Mouse (Mus musculus) myocyte (in vitro differentiated cells): Measurements from ENCODE around the gene Gata3.

Experiments
- MAX ChIP-seq: IDR thresholded peaks from one replicate; pipeline ENCODE4 v1.6.1; 2011; ENCODE audit warnings: low read depth, mild to moderate bottlenecking, control low read depth
- MYOD1 ChIP-seq, 3 experiments: IDR thresholded peaks; one replicate each; pipeline ENCODE4 v1.6.1; 2011; ENCODE audit warnings: control low read depth in 2 of 3, low read depth in 2 of 3, mild to moderate bottlenecking in 2 of 3, moderate library complexity in 1 of 3; ENCODE audit not compliant: insufficient read length in 2 of 3, control insufficient read depth in 1 of 3
- MYOG ChIP-seq, 3 experiments: IDR thresholded peaks; one replicate each; pipeline ENCODE4 v1.6.1; 2011; ENCODE audit warnings: control low read depth in 2 of 3, low read depth in 2 of 3, mild to moderate bottlenecking in 2 of 3; ENCODE audit not compliant: insufficient read length in 2 of 3, control insufficient read depth in 1 of 3, insufficient read depth in 1 of 3
- POLR2A ChIP-seq: IDR thresholded peaks from one replicate; pipeline ENCODE4 v1.6.1; 2011; ENCODE audit warnings: low read depth, mild to moderate bottlenecking, control low read depth, moderate library complexity; ENCODE audit not compliant: insufficient read length
- REST ChIP-seq: IDR thresholded peaks from one replicate; pipeline ENCODE4 v1.6.1; 2011; ENCODE audit warnings: mild to moderate bottlenecking, control low read depth, moderate library complexity; ENCODE audit not compliant: insufficient read depth, insufficient read length
- USF1 ChIP-seq: IDR thresholded peaks from one replicate; pipeline ENCODE4 v1.6.1; 2011; ENCODE audit warnings: low read depth, mild to moderate bottlenecking, control low read depth, moderate library complexity

DNA sequence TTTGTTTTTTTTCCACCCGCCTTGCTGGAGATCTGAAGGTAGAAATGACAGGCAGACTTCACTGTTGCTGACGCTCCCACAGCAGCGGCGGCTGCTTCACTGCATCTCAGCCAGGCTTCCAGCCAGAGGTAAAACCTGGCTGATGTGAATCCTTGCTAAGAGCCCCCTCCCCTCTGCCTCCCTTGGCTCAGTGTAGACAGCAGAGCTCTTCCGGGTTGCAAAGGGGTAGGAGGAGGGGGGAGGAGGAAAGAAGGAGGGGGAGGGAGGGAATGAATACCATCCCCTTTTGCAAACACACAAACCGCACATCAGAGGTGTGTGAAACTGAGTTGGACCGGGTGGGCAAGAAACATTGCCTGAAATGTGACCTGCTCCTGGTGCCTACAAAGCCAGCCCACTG, 2.2 kb downstream of the Gata3 start:
- TF ChIP-seq POLR2A (no peak), REST (no peak), MAX (no peak), USF1 (no peak), MYOD1 (IDR thresholded peaks at IDR 0.05; ENCODE audit: control insufficient read depth in 1 of 3, insufficient read length in 2 of 3, low read depth in 2 of 3) (no peak), MYOG (IDR thresholded peaks at IDR 0.05; ENCODE audit: control insufficient read depth in 1 of 3, insufficient read depth in 1 of 3, insufficient read length in 2 of 3, low read depth in 2 of 3) (no peak)
